Mouse (Mus musculus) CD4-positive, CD25-positive, alpha-beta regulatory T cell (primary cell): ENCODE data around the gene Bmf. TPM values are rescaled to one million over a fixed set of nuclear protein-coding genes. Genes with fewer than 3 reads are reported as not detected.

Experiments
- polyA plus RNA-seq: library from polyadenylated mRNA; unstranded; fragments of 100-300 nt; shearing (Covaris generic); gene quantifications from one replicate; pipeline ENCODE4 v1.2.1, GENCODE M21; 2017

The Bmf gene
- polyA plus RNA-seq = 1.7 TPM

GRCm38 (mm10) chr2:118549507-118550473, at the start of gene Bmf:
Gene Bmf (minus strand): TSS chr2:118549687.

GRCm38 (mm10) chr2:118597673-118598568, 48.4 kb upstream of the Bmf start, which contains the start of gene Bub1b:
Gene Bub1b (plus strand): TSS chr2:118598211.

GRCm38 (mm10) chr2:118479550-118479909, 70.0 kb downstream of the Bmf start, which contains the start of gene Srp14:
Gene Srp14 (minus strand): TSS chr2:118479711.

Other genes with a start within 250 kb of the Bmf start
- 0.06 TPM for gene Gpr176, start 176.3 kb downstream of the Bmf start, polyA plus RNA-seq
- gene Eif2ak4, start 161.1 kb downstream of the Bmf start, polyA plus RNA-seq = 8.6 TPM
- 308 TPM for gene Srp14, start 70.0 kb downstream of the Bmf start, polyA plus RNA-seq
- gene Bub1b, start 48.5 kb upstream of the Bmf start, polyA plus RNA-seq = 4.4 TPM
- 0.20 TPM for gene Pak6, start 113.6 kb upstream of the Bmf start, polyA plus RNA-seq
- not detected for gene Ankrd63, start 154.3 kb upstream of the Bmf start, polyA plus RNA-seq
- gene Plcb2, start 178.8 kb upstream of the Bmf start, polyA plus RNA-seq = 56.3 TPM
- gene Inafm2, start 196.1 kb upstream of the Bmf start, polyA plus RNA-seq = 8.2 TPM
- gene Ccdc9b, start 213.0 kb upstream of the Bmf start, polyA plus RNA-seq = 0.12 TPM
- gene Phgr1, start 223.1 kb upstream of the Bmf start, polyA plus RNA-seq = not detected
- 0.12 TPM for gene Disp2, start 230.0 kb upstream of the Bmf start, polyA plus RNA-seq